Mouse (Mus musculus): Measurements from ENCODE around the gene Caskin2. TPM values are rescaled to one million over a fixed set of nuclear protein-coding genes. Genes with fewer than 3 reads are reported as not detected.
A peak's percentile ranks its signal among the peaks of the same experiment; 100 is the strongest.

Gene Caskin2
- total and polyA plus RNA-seq, 3 experiments: 2.9 to 8.2 (median 6.4) TPM

DNA sequence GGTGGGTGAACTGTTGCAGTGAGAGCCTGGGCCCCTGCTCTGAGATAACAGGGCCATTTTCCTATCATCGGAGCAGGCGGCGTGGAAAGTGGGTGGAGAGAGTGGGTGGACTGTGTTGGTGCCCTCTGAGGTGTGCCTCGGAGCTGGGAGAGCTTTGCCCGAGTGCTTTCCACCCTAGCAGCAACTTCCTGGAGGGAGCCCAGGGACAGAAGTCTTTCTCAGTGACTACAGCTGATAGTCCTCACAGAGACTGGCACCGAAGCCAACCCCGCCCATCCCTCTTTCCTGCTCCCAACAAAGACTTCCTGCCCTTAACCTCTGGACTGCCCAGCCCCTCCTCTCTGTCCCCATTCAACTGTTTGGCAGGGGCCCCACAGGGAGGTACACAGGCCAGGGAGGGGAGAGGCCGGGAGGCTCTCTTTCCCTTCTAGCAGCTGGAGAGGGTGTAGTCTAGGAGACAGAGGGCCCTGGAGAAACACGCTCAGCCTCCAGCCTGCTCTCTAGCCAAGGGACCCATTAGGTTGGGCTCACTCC, 34.3 kb downstream of the Caskin2 start:
- peaks cover 0 to 41% of the 10 kb centered on the region in 2 experiments for H3K36me3 ChIP-seq (replicated peaks in 1 of 2; ENCODE audit: control insufficient read depth in 1 of 2, insufficient read depth in 1 of 2, low read length in 1 of 2)
- no peak overlapping the region for H3K27ac ChIP-seq (ENCODE audit: insufficient read depth, low read depth)
- dilution Hi-C loops (cut with MboI; ENCODE audit: extremely low pct_ligation_motif_present, extremely low pct_unique_long_range_greater_than_20kb, low sequenced_read_pairs) (no loop called here), in situ Hi-C loops (cut with MboI; ENCODE audit: low pct_ligation_motif_present, low pct_unique_long_range_greater_than_20kb, low sequenced_read_pairs) (no loop called here)
- H3K4me1 ChIP-seq (ENCODE audit: control insufficient read depth in 1 of 2, insufficient read depth in 2 of 2): peaks cover 5 to 19% of the 10 kb centered on the region in 2 experiments; a peak in 2 of 4 replicates
- TF ChIP-seq NELFE (IDR thresholded peaks at IDR 0.05; ENCODE audit: low read depth, low read length) (no peak), ZC3H11A (IDR thresholded peaks at IDR 0.05; ENCODE audit: low read depth, low read length) (no peak), MAFK (IDR thresholded peaks at IDR 0.05; ENCODE audit: insufficient replicate concordance, low read length) (no peak), CTCF (conservative IDR thresholded peaks at IDR 0.05 in 1 of 2, IDR thresholded peaks at IDR 0.05 in 1 of 2; ENCODE audit: low read depth in 2 of 2, low read length in 2 of 2) (no peak), ZNF384 (IDR thresholded peaks at IDR 0.05; ENCODE audit: low read depth, low read length) (no peak), ETS1 (conservative IDR thresholded peaks at IDR 0.05; ENCODE audit: low read depth, low read length) (no peak), JUN (IDR thresholded peaks at IDR 0.05; ENCODE audit: insufficient read depth, low read depth, low read length) (no peak), MXI1 (IDR thresholded peaks at IDR 0.05; ENCODE audit: low read depth, low read length) (no peak), MAX (IDR thresholded peaks at IDR 0.05; ENCODE audit: low read length) (no peak), EP300 (IDR thresholded peaks at IDR 0.05; ENCODE audit: low read length) (no peak), TCF12 (IDR thresholded peaks at IDR 0.05; ENCODE audit: low read depth, low read length) (no peak), USF2 (conservative IDR thresholded peaks at IDR 0.05; ENCODE audit: low read depth, low read length) (no peak), MAZ (IDR thresholded peaks at IDR 0.05; ENCODE audit: low read depth, low read length) (no peak), ZMIZ1 (IDR thresholded peaks at IDR 0.05; ENCODE audit: low read depth, low read length) (no peak)
- H3K9me3 ChIP-seq (replicated peaks; ENCODE audit: low read length): no peaks in the 10 kb centered on the region
- no peak overlapping the region for H3K4me3 ChIP-seq (replicated peaks in 1 of 3; ENCODE audit: low read depth in 2 of 3, low read length in 2 of 3, poor library complexity in 1 of 3)
- H3K4me2 ChIP-seq (ENCODE audit: insufficient read depth, low read depth, poor library complexity, severe bottlenecking): no peak overlapping the region
- no peak for DNase-seq (ENCODE audit: extremely low read depth)
- H3K9ac ChIP-seq (ENCODE audit: insufficient read depth, low read depth): no peak overlapping the region
- no peaks in the 10 kb centered on the region for H3K27me3 ChIP-seq (replicated peaks)
- H3K79me2 ChIP-seq (replicated peaks; ENCODE audit: control insufficient read depth, extremely low read depth, insufficient read depth, poor library complexity, severe bottlenecking): no peaks in the 10 kb centered on the region

DNA sequence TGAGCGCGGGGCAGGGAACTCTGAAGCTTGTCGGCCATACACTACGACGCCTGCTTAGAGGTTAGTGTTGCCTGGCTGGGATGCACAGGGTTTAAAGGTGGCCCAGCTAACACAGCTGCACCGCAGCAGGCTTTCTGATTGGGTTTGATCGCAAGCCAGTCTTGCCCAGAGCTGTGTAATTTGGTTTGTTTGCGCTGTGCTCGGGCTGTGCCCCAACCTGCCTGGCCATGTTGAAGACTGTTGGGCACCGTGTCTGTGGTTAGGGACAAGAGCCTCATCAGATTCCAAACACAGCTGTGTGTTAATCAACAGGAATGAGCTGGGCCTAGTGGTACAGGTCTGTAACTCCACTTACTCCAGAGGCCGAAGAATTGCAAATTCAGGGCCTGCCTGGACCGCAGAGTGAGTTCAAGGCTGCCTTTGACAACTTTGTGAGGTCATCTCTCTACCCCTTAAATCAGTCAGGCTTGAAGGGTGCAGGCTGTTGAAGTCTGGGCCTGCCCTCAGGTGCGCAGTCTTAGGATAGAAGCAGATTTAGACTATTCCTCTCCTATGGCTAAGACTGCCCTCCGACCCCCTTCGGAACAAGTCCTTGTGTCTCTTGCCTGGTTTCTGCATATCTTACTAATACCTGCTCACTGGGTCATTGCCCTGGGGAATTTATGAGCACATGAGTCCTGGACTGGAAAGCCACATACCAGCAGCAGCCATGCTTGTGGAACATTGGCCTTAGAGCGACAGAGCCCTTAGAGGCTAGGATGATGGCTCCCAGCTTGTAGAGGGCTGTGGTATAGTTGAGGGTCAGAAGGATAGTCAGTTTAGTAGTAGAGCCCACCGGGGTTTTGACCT, 35.7 kb downstream of the Caskin2 start:
- H3K9ac ChIP-seq (ENCODE audit: insufficient read depth, low read depth): no peak overlapping the region
- H3K27ac ChIP-seq (ENCODE audit: insufficient read depth, low read depth): no peak overlapping the region
- no peak overlapping the region for H3K4me3 ChIP-seq (replicated peaks in 1 of 3; ENCODE audit: low read depth in 2 of 3, low read length in 2 of 3, poor library complexity in 1 of 3)
- H3K4me2 ChIP-seq (ENCODE audit: insufficient read depth, low read depth, poor library complexity, severe bottlenecking): no peak overlapping the region
- H3K9me3 ChIP-seq (replicated peaks; ENCODE audit: low read length): no peaks in the 10 kb centered on the region
- dilution Hi-C loops (cut with MboI; ENCODE audit: extremely low pct_ligation_motif_present, extremely low pct_unique_long_range_greater_than_20kb, low sequenced_read_pairs) (no loop called here), in situ Hi-C loops (cut with MboI; ENCODE audit: low pct_ligation_motif_present, low pct_unique_long_range_greater_than_20kb, low sequenced_read_pairs) (no loop called here)
- DNase-seq (ENCODE audit: extremely low read depth): peak; percentile 24
- TF ChIP-seq ZMIZ1 (IDR thresholded peaks at IDR 0.05; ENCODE audit: low read depth, low read length) (no peak), POLR2A (IDR thresholded peaks at IDR 0.05; ENCODE audit: low read depth, low read length) (no peak), ZKSCAN1 (IDR thresholded peaks at IDR 0.05; ENCODE audit: borderline replicate concordance, low read depth, low read length) (no peak), ZNF384 (IDR thresholded peaks at IDR 0.05; ENCODE audit: low read depth, low read length) (no peak), E2F4 (IDR thresholded peaks at IDR 0.05; ENCODE audit: insufficient replicate concordance, low read depth, low read length) (no peak), NRF1 (IDR thresholded peaks at IDR 0.05; ENCODE audit: low read depth, low read length) (no peak), UBTF (IDR thresholded peaks at IDR 0.05; ENCODE audit: low read depth, low read length) (no peak), TCF12 (IDR thresholded peaks at IDR 0.05; ENCODE audit: low read depth, low read length) (no peak), IRF4 (IDR thresholded peaks at IDR 0.05; ENCODE audit: low read depth, low read length) (no peak), GABPA (IDR thresholded peaks at IDR 0.05; ENCODE audit: insufficient replicate concordance, low read depth, low read length) (no peak)
- peaks cover 0 to 42% of the 10 kb centered on the region in 2 experiments for H3K36me3 ChIP-seq (replicated peaks in 1 of 2; ENCODE audit: control insufficient read depth in 1 of 2, insufficient read depth in 1 of 2, low read length in 1 of 2)
- no peaks in the 10 kb centered on the region for H3K79me2 ChIP-seq (replicated peaks; ENCODE audit: control insufficient read depth, extremely low read depth, insufficient read depth, poor library complexity, severe bottlenecking)
- H3K27me3 ChIP-seq (replicated peaks): no peaks in the 10 kb centered on the region
- H3K4me1 ChIP-seq (ENCODE audit: control insufficient read depth in 1 of 2, insufficient read depth in 2 of 2): peaks cover 5 to 19% of the 10 kb centered on the region in 2 experiments; a peak in 2 of 4 replicates

Data from CH12.LX (cell line).